Mouse (Mus musculus): ENCODE measurements around the gene Iqschfp. TPM values are rescaled to one million over a fixed set of nuclear protein-coding genes. Genes with fewer than 3 reads are reported as not detected.

The Iqschfp gene
- polyA plus RNA-seq, 1 experiment from 2014 or later, result 9.6 TPM

GRCm38 (mm10) chr3:68045475-68046416 lies 153.7 kb downstream of the Iqschfp start:
- H3K27ac ChIP-seq, result no peak overlapping the region
- no peaks in the 10 kb centered on the region for H3K9me3 ChIP-seq
- H3K4me1 ChIP-seq (replicated peaks), result peaks cover 13% of the 10 kb centered on the region; the same call in 1 of the 2 replicates
- no peak overlapping the region for H3K9ac ChIP-seq (replicated peaks)
- ATAC-seq, result peak; percentile 78
- no peak overlapping the region for H3K4me3 ChIP-seq (replicated peaks)
- peaks cover 2% of the 10 kb centered on the region; the same call in 1 of the 2 replicates for H3K27me3 ChIP-seq
- H3K4me2 ChIP-seq (replicated peaks), result no peak overlapping the region
- WGBS, result 52% methylated on average over 9 of the region's 9 CpGs
- H3K36me3 ChIP-seq, result no peaks in the 10 kb centered on the region

- Histone ChIP-seq H3K9me3 (no peaks in the 10 kb centered on the region), H3K4me2 (replicated peaks) (no peak overlapping the region), H3K27me3 (0 out of 2 replicates have a peak, but pooled peaks cover 8% of the 10 kb centered on the region), H3K27ac (no peak overlapping the region), H3K36me3 (no peaks in the 10 kb centered on the region), H3K4me1 (replicated peaks) (no peaks in the 10 kb centered on the region), H3K9ac (replicated peaks) (no peak overlapping the region), H3K4me3 (replicated peaks) (no peak overlapping the region)
- no peak for ATAC-seq
- WGBS, result 48% methylated on average over 2 of the region's 2 CpGs
These were observed 161.5 kb downstream of the Iqschfp start for GRCm38 (mm10) chr3:68053538-68053937.

- Histone ChIP-seq H3K9me3 (no peaks in the 10 kb centered on the region), H3K36me3 (no peaks in the 10 kb centered on the region), H3K4me2 (replicated peaks) (no peak overlapping the region), H3K9ac (replicated peaks) (no peak overlapping the region), H3K27me3 (0 out of 2 replicates have a peak, but pooled peaks cover 8% of the 10 kb centered on the region), H3K27ac (no peak overlapping the region), H3K4me1 (replicated peaks) (no peaks in the 10 kb centered on the region), H3K4me3 (replicated peaks) (no peak overlapping the region)
- 71% methylated on average over 13 of the region's 13 CpGs for WGBS
- no peak for ATAC-seq
These were observed 163.0 kb downstream of the Iqschfp start for GRCm38 (mm10) chr3:68055071-68055470.

- WGBS, result 61% methylated on average over 23 of the region's 23 CpGs
- Histone ChIP-seq H3K27me3 (0 out of 2 replicates have a peak, but pooled peaks cover 8% of the 10 kb centered on the region), H3K9ac (replicated peaks) (no peak overlapping the region), H3K4me3 (replicated peaks) (0 out of 2 replicates have a peak overlapping the region, but pooled peaks have one; percentile 6), H3K9me3 (no peaks in the 10 kb centered on the region), H3K4me2 (replicated peaks) (peak overlapping the region; percentile 26; the same call in 1 of the 2 replicates), H3K27ac (no peak overlapping the region), H3K4me1 (replicated peaks) (no peaks in the 10 kb centered on the region), H3K36me3 (no peaks in the 10 kb centered on the region)
- ATAC-seq, result no peak
These were observed 164.6 kb downstream of the Iqschfp start for GRCm38 (mm10) chr3:68056373-68057275.

- peak; percentile 72 for ATAC-seq
- H3K9ac ChIP-seq (replicated peaks), result no peak overlapping the region
- WGBS, result 48% methylated on average over 2 of the region's 2 CpGs
- H3K4me1 ChIP-seq (replicated peaks), result no peaks in the 10 kb centered on the region
- no peak overlapping the region for H3K4me2 ChIP-seq (replicated peaks)
- no peak overlapping the region for H3K4me3 ChIP-seq (replicated peaks)
- no peaks in the 10 kb centered on the region for H3K9me3 ChIP-seq
- H3K36me3 ChIP-seq, result no peaks in the 10 kb centered on the region
- H3K27ac ChIP-seq, result no peak overlapping the region
- 0 out of 2 replicates have a peak, but pooled peaks cover 8% of the 10 kb centered on the region for H3K27me3 ChIP-seq
These were observed 167.2 kb downstream of the Iqschfp start for GRCm38 (mm10) chr3:68059162-68059800.

- H3K36me3 ChIP-seq, result no peaks in the 10 kb centered on the region
- H3K27ac ChIP-seq, result no peak within 1 kb of the TSS
- no peaks in the 10 kb centered on the region for H3K4me1 ChIP-seq (replicated peaks)
- 44% methylated on average over 12 of the region's 12 CpGs for WGBS
- H3K9me3 ChIP-seq, result no peaks in the 10 kb centered on the region
- no peak within 1 kb of the TSS for H3K9ac ChIP-seq (replicated peaks)
- no peak for ATAC-seq
- no peak within 1 kb of the TSS for H3K4me2 ChIP-seq (replicated peaks)
- no peaks in the 10 kb centered on the region for H3K27me3 ChIP-seq
- no peak within 1 kb of the TSS for H3K4me3 ChIP-seq (replicated peaks)
These were observed 172.7 kb downstream of the Iqschfp start, which contains the start of gene Schip1 for GRCm38 (mm10) chr3:68064731-68065130. Schip1 (plus strand) TSS chr3:68064802.

GRCm38 (mm10) chr3:68071395-68072386 lies 179.7 kb downstream of the Iqschfp start:
- Histone ChIP-seq H3K36me3 (no peaks in the 10 kb centered on the region), H3K9ac (replicated peaks) (no peak overlapping the region), H3K27me3 (no peaks in the 10 kb centered on the region), H3K9me3 (no peaks in the 10 kb centered on the region), H3K4me3 (replicated peaks) (no peak overlapping the region), H3K4me2 (replicated peaks) (no peak overlapping the region), H3K27ac (no peak overlapping the region), H3K4me1 (replicated peaks) (peaks cover 4% of the 10 kb centered on the region; the same call in 1 of the 2 replicates)
- WGBS, result 70% methylated on average over 9 of the region's 9 CpGs
- peak; percentile 45; the same call in 1 of the 2 replicates for ATAC-seq

- no peak overlapping the region for H3K4me3 ChIP-seq (replicated peaks)
- no peaks in the 10 kb centered on the region for H3K27me3 ChIP-seq
- H3K27ac ChIP-seq, result no peak overlapping the region
- no peak overlapping the region for H3K4me2 ChIP-seq (replicated peaks)
- no peak overlapping the region for H3K9ac ChIP-seq (replicated peaks)
- no peaks in the 10 kb centered on the region for H3K9me3 ChIP-seq
- WGBS, result 81% methylated on average over 4 of the region's 4 CpGs
- no peaks in the 10 kb centered on the region for H3K4me1 ChIP-seq (replicated peaks)
- no peak for ATAC-seq
- H3K36me3 ChIP-seq, result no peaks in the 10 kb centered on the region
These were observed 185.4 kb downstream of the Iqschfp start for GRCm38 (mm10) chr3:68077406-68077805.

- no peaks in the 10 kb centered on the region for H3K36me3 ChIP-seq
- H3K4me1 ChIP-seq (replicated peaks), result no peaks in the 10 kb centered on the region
- H3K4me2 ChIP-seq (replicated peaks), result no peak overlapping the region
- H3K9ac ChIP-seq (replicated peaks), result no peak overlapping the region
- no peak overlapping the region for H3K4me3 ChIP-seq (replicated peaks)
- WGBS, result 81% methylated on average over 2 of the region's 2 CpGs
- no peak for ATAC-seq
- H3K27ac ChIP-seq, result no peak overlapping the region
- no peaks in the 10 kb centered on the region for H3K9me3 ChIP-seq
- H3K27me3 ChIP-seq, result no peaks in the 10 kb centered on the region
These were observed 193.0 kb downstream of the Iqschfp start for GRCm38 (mm10) chr3:68085024-68085423.

- H3K36me3 ChIP-seq, result no peaks in the 10 kb centered on the region
- no peaks in the 10 kb centered on the region for H3K4me1 ChIP-seq (replicated peaks)
- no peak for ATAC-seq
- H3K27me3 ChIP-seq, result no peaks in the 10 kb centered on the region
- no peak overlapping the region for H3K27ac ChIP-seq
- no peaks in the 10 kb centered on the region for H3K9me3 ChIP-seq
- H3K9ac ChIP-seq (replicated peaks), result no peak overlapping the region
- 82% methylated on average over 4 of the region's 4 CpGs for WGBS
- H3K4me2 ChIP-seq (replicated peaks), result no peak overlapping the region
- H3K4me3 ChIP-seq (replicated peaks), result no peak overlapping the region
These were observed 200.1 kb downstream of the Iqschfp start for GRCm38 (mm10) chr3:68092108-68092507.
